Mouse (Mus musculus): ENCODE measurements around the gene Chd3. TPM values are rescaled to one million over a fixed set of nuclear protein-coding genes. Genes with fewer than 3 reads are reported as not detected.

Chd3 gene
- polyA plus RNA-seq, 1 experiment from 2014 or later: 87.4 TPM

DNA sequence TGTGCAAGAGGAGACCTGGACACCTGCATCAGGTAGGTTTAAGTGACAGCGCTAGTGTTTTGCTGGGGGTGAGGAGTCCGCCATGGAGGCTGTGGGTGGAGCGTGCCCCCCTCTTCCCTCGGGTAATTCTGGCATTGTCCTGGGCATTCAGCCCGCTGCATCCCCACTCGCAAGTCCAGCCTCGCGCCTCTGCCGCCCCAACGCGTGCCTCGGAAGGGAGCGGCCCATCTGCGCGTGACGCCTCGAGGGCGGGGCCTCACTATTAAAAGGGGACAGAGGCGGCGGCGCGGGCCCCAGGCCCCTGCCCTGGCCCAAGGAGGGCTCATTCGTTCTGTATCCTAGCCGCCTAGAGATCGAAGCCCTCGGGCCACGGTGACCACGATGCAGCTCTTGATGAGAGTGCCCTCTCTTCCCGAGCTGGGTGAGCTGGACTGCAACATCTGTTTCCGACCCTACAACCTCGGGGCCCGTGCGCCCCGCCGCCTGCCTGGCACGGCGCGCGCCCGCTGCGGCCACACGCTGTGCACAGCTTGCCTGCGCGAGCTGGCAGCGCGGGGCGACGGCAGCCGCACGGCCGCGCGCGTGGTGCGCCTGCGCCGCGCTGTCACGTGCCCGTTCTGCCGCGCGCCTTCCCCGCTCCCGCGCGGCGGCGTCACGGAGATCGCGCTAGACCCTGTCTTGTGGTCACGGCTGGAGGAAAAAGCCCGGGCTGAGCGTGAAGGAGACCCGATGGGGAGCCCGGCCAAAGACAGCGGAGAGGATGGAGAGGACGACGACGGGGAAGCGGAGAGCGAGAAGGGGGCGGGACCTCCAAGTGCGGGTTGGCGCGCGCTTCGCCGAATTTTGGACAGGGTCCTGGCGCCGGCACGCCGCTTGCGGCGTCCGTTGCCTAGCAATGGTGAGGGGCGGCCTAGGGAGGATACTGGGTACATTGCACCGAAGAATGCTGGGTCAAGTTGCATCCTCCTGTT is 28.8 kb downstream of the Chd3 start, which contains the start of gene Rnf227:
Gene Rnf227, plus strand, starts transcription at position 301 of the 971 bp plus-strand sequence.
- peak within 1 kb of the TSS; percentile 49 for H3K4me3 ChIP-seq (ENCODE audit: low read depth, low read length)
- no peaks in the 10 kb centered on the region for H3K27me3 ChIP-seq (ENCODE audit: control insufficient read depth, insufficient read depth, low read length)
- peaks cover 18% of the 10 kb centered on the region for H3K36me3 ChIP-seq (ENCODE audit: control insufficient read depth, insufficient read depth, low read length)
- peak within 1 kb of the TSS; percentile 77 for H3K27ac ChIP-seq (ENCODE audit: low read length)
- peak within 1 kb of the TSS; percentile 96 for H3K4me2 ChIP-seq (replicated peaks; ENCODE audit: low read depth, low read length)
- no peaks in the 10 kb centered on the region for H3K9me3 ChIP-seq (ENCODE audit: control insufficient read depth, low read depth, low read length)
- peak; percentile 85 for ATAC-seq (ENCODE audit: insufficient number of reproducible peaks, insufficient read depth, low FRiP score, low read depth)
- H3K4me1 ChIP-seq (ENCODE audit: control insufficient read depth, insufficient read depth, low read length): peaks cover 4% of the 10 kb centered on the region; the same call in 1 of the 2 replicates
- 2% methylated on average over 93 of the region's 99 CpGs for WGBS
- peak within 1 kb of the TSS; percentile 60 for H3K9ac ChIP-seq (replicated peaks; ENCODE audit: low read depth, low read length)

DNA sequence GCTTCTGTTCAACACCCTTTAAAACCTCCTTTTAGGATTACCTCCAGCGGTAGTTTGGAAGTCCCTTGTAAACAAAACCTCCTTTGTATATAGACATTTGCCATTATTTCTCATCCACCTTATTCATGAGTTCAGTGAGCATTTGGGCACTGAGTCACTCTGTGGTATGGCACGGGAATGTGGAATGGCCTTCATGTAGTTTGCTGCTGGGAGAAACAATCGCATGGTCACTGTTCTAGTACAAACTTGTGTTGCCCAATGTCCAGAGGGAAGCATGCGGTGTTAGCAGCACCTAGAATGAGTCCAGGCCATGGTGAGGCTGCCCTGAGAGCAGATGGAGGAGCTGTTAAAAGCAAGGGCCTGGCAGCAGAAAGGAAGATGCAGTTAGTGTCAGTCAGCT is 34.4 kb downstream of the Chd3 start:
- 0 out of 2 replicates have a peak overlapping the region, but pooled peaks have one; percentile 15 for H3K27ac ChIP-seq (ENCODE audit: low read length)
- H3K4me2 ChIP-seq (replicated peaks; ENCODE audit: low read depth, low read length): no peak overlapping the region
- ATAC-seq (ENCODE audit: insufficient number of reproducible peaks, insufficient read depth, low FRiP score, low read depth): no peak
- no peaks in the 10 kb centered on the region for H3K27me3 ChIP-seq (ENCODE audit: control insufficient read depth, insufficient read depth, low read length)
- H3K36me3 ChIP-seq (ENCODE audit: control insufficient read depth, insufficient read depth, low read length): no peaks in the 10 kb centered on the region
- H3K9me3 ChIP-seq (ENCODE audit: control insufficient read depth, low read depth, low read length): no peaks in the 10 kb centered on the region
- H3K4me1 ChIP-seq (ENCODE audit: control insufficient read depth, insufficient read depth, low read length): peaks cover 20% of the 10 kb centered on the region
- H3K9ac ChIP-seq (replicated peaks; ENCODE audit: low read depth, low read length): no peak overlapping the region
- no peak overlapping the region for H3K4me3 ChIP-seq (ENCODE audit: low read depth, low read length)
- WGBS: 47% methylated on average over 4 of the region's 4 CpGs

DNA sequence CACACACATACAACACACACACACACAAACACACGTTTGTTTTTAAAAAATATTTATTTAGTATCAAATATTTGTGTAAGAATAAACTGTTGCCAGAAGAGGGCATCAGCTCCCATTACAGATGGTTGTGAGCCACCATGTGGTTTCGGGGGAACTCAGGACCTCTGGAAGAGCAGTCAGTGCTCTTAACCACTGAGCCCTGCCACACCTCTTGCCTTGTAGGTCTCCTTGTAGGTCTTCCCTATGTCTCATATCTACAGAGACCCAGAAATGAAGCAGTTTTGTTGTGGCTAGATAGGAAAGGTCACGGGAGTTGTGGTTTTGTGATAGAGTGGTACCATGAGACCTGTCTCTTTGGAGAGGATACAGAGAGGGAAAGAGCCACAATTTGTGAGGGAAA is 35.3 kb downstream of the Chd3 start:
- no peak for ATAC-seq (ENCODE audit: insufficient number of reproducible peaks, insufficient read depth, low FRiP score, low read depth)
- H3K4me1 ChIP-seq (ENCODE audit: control insufficient read depth, insufficient read depth, low read length): peaks cover 20% of the 10 kb centered on the region
- no peak overlapping the region for H3K4me2 ChIP-seq (replicated peaks; ENCODE audit: low read depth, low read length)
- H3K4me3 ChIP-seq (ENCODE audit: low read depth, low read length): no peak overlapping the region
- H3K36me3 ChIP-seq (ENCODE audit: control insufficient read depth, insufficient read depth, low read length): no peaks in the 10 kb centered on the region
- H3K9ac ChIP-seq (replicated peaks; ENCODE audit: low read depth, low read length): no peak overlapping the region
- 61% methylated on average over 3 of the region's 3 CpGs for WGBS
- no peaks in the 10 kb centered on the region for H3K27me3 ChIP-seq (ENCODE audit: control insufficient read depth, insufficient read depth, low read length)
- no peaks in the 10 kb centered on the region for H3K9me3 ChIP-seq (ENCODE audit: control insufficient read depth, low read depth, low read length)
- no peak overlapping the region for H3K27ac ChIP-seq (ENCODE audit: low read length)

DNA sequence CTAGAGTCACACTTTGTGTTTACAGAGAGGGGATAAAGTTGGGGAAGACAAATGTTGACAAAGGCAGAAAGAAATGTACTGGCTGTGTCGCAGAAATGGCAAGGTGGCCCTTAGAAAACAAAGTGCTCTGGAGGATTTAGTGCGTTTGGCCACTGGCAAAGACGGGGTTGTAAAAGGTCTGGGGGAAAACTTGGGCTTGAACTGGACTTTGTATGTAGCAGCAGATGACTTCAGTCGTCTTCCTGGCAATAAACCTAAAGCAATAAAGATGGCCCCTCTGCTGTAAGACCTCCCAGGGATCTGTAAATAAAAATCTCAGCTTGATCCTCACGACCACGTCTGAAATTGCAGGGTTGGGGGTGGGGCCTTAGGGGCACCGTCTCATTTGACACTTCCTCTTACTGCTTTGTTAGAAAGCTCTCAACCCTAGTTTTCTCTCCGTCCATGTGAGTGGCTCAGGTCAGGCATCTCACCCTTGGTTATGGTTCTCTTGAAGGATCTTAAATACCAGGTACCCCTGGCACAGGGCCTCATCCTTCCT is 36.4 kb downstream of the Chd3 start:
- no peaks in the 10 kb centered on the region for H3K36me3 ChIP-seq (ENCODE audit: control insufficient read depth, insufficient read depth, low read length)
- 27% methylated on average over 8 of the region's 8 CpGs for WGBS
- H3K4me1 ChIP-seq (ENCODE audit: control insufficient read depth, insufficient read depth, low read length): peaks cover 20% of the 10 kb centered on the region
- H3K9ac ChIP-seq (replicated peaks; ENCODE audit: low read depth, low read length): no peak overlapping the region
- H3K27ac ChIP-seq (ENCODE audit: low read length): peak overlapping the region; percentile 1; the same call in 1 of the 2 replicates
- no peaks in the 10 kb centered on the region for H3K9me3 ChIP-seq (ENCODE audit: control insufficient read depth, low read depth, low read length)
- H3K4me2 ChIP-seq (replicated peaks; ENCODE audit: low read depth, low read length): peak overlapping the region; percentile 41
- H3K27me3 ChIP-seq (ENCODE audit: control insufficient read depth, insufficient read depth, low read length): no peaks in the 10 kb centered on the region
- no peak overlapping the region for H3K4me3 ChIP-seq (ENCODE audit: low read depth, low read length)
- ATAC-seq (ENCODE audit: insufficient number of reproducible peaks, insufficient read depth, low FRiP score, low read depth): no peak

DNA sequence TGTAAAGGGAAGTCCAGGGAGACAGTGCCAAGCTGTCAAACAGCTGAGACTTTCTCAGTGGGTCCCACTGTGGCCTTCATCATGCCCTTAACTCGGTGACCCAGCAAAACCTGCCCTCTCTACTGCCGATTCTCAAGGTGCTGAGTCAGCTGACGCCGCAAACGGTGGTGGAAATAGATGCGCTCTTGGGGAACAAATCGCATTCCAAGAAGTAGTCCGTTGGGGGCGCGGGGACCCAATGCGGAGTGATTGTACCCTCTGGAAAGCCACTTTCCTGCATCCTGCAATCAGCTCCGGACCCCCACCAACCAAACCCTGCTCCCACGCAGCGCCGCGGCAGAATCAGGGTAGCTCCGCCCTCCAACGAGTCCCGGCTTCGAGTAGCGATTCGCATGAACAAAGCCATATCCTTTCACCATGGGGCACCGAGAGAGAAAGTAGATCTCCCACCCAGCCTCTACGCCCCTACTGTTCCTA is 37.2 kb downstream of the Chd3 start:
- no peaks in the 10 kb centered on the region for H3K27me3 ChIP-seq (ENCODE audit: control insufficient read depth, insufficient read depth, low read length)
- peak overlapping the region; percentile 36 for H3K4me3 ChIP-seq (ENCODE audit: low read depth, low read length)
- 2% methylated on average over 24 of the region's 24 CpGs for WGBS
- H3K9ac ChIP-seq (replicated peaks; ENCODE audit: low read depth, low read length): peak overlapping the region; percentile 39
- peaks cover 20% of the 10 kb centered on the region for H3K4me1 ChIP-seq (ENCODE audit: control insufficient read depth, insufficient read depth, low read length)
- H3K4me2 ChIP-seq (replicated peaks; ENCODE audit: low read depth, low read length): peak overlapping the region; percentile 41
- H3K9me3 ChIP-seq (ENCODE audit: control insufficient read depth, low read depth, low read length): no peaks in the 10 kb centered on the region
- peak; percentile 56; the same call in 1 of the 2 replicates for ATAC-seq (ENCODE audit: insufficient number of reproducible peaks, insufficient read depth, low FRiP score, low read depth)
- H3K36me3 ChIP-seq (ENCODE audit: control insufficient read depth, insufficient read depth, low read length): no peaks in the 10 kb centered on the region
- H3K27ac ChIP-seq (ENCODE audit: low read length): peak overlapping the region; percentile 1; the same call in 1 of the 2 replicates

DNA sequence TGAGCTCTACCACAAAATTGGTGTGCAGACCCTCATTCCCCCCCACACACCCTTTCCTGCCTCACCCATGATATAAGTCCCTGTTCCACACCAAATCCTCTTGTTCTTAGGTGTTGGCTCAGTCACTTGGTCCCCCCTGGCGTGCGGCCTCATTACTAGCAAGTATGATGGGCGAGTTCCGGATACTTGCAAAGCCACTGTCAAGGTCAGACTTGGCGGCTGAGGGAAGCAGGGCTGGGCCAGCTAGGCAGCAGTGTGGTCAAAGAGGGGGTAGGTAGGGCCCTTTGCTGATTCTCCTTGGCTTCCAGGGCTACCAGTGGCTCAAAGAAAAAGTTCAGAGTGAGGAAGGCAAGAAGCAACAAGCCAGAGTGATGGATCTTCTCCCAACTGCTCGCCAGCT is 38.1 kb downstream of the Chd3 start:
- no peak overlapping the region for H3K4me2 ChIP-seq (replicated peaks; ENCODE audit: low read depth, low read length)
- no peak for ATAC-seq (ENCODE audit: insufficient number of reproducible peaks, insufficient read depth, low FRiP score, low read depth)
- no peaks in the 10 kb centered on the region for H3K9me3 ChIP-seq (ENCODE audit: control insufficient read depth, low read depth, low read length)
- no peak overlapping the region for H3K4me3 ChIP-seq (ENCODE audit: low read depth, low read length)
- H3K36me3 ChIP-seq (ENCODE audit: control insufficient read depth, insufficient read depth, low read length): no peaks in the 10 kb centered on the region
- 78% methylated on average over 6 of the region's 6 CpGs for WGBS
- H3K27ac ChIP-seq (ENCODE audit: low read length): no peak overlapping the region
- no peak overlapping the region for H3K9ac ChIP-seq (replicated peaks; ENCODE audit: low read depth, low read length)
- peaks cover 3% of the 10 kb centered on the region; the same call in 1 of the 2 replicates for H3K27me3 ChIP-seq (ENCODE audit: control insufficient read depth, insufficient read depth, low read length)
- peaks cover 23% of the 10 kb centered on the region for H3K4me1 ChIP-seq (ENCODE audit: control insufficient read depth, insufficient read depth, low read length)

DNA sequence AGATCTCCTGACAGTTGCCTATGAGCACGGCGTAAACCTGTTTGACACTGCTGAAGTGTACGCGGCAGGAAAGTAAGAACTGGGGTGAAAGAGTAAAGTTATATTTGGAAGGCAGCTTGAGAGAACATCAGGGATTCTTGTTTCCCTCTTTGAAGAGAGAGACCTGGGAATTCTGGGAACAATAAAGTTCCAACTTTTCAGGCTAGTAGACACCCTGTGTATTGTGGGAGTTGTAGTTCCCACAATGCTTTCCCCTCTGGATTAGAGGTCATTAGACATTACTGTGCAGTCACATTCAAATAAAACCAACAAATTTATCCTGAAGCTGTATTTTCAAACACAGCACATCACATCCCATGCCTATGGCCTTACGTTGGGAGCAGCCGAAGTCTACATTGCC is 40.7 kb downstream of the Chd3 start:
- peaks cover 3% of the 10 kb centered on the region; the same call in 1 of the 2 replicates for H3K27me3 ChIP-seq (ENCODE audit: control insufficient read depth, insufficient read depth, low read length)
- ATAC-seq (ENCODE audit: insufficient number of reproducible peaks, insufficient read depth, low FRiP score, low read depth): no peak
- peaks cover 24% of the 10 kb centered on the region for H3K4me1 ChIP-seq (ENCODE audit: control insufficient read depth, insufficient read depth, low read length)
- no peak overlapping the region for H3K4me2 ChIP-seq (replicated peaks; ENCODE audit: low read depth, low read length)
- H3K9me3 ChIP-seq (ENCODE audit: control insufficient read depth, low read depth, low read length): no peaks in the 10 kb centered on the region
- no peak overlapping the region for H3K9ac ChIP-seq (replicated peaks; ENCODE audit: low read depth, low read length)
- H3K4me3 ChIP-seq (ENCODE audit: low read depth, low read length): no peak overlapping the region
- H3K36me3 ChIP-seq (ENCODE audit: control insufficient read depth, insufficient read depth, low read length): no peaks in the 10 kb centered on the region
- no peak overlapping the region for H3K27ac ChIP-seq (ENCODE audit: low read length)
- WGBS: 89% methylated on average over 6 of the region's 6 CpGs

DNA sequence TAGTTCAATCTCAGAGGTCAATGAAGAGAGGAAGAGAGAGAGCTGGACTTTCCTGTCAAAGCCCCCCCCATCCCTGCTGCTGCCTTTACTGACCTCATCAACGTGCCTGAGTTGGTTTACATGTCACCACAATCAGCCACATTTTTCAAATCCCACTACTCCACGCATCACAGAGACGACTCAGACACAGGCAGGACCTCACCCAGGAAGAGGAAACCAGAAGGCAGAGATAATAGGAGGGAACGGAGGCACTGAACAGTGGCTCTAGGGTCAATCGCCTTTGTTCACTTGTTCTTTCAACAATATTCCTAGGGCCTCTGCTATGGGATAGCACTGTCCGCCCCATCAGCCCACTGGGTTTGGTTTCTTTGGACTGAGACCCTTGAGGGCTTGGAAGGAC is 41.6 kb downstream of the Chd3 start:
- Histone ChIP-seq H3K4me3 (ENCODE audit: low read depth, low read length) (no peak overlapping the region), H3K9me3 (ENCODE audit: control insufficient read depth, low read depth, low read length) (no peaks in the 10 kb centered on the region), H3K27me3 (ENCODE audit: control insufficient read depth, insufficient read depth, low read length) (peaks cover 3% of the 10 kb centered on the region; the same call in 1 of the 2 replicates), H3K36me3 (ENCODE audit: control insufficient read depth, insufficient read depth, low read length) (no peaks in the 10 kb centered on the region), H3K9ac (replicated peaks; ENCODE audit: low read depth, low read length) (no peak overlapping the region), H3K4me2 (replicated peaks; ENCODE audit: low read depth, low read length) (no peak overlapping the region), H3K4me1 (ENCODE audit: control insufficient read depth, insufficient read depth, low read length) (peaks cover 26% of the 10 kb centered on the region), H3K27ac (ENCODE audit: low read length) (no peak overlapping the region)
- ATAC-seq (ENCODE audit: insufficient number of reproducible peaks, insufficient read depth, low FRiP score, low read depth): no peak
- WGBS: 47% methylated on average over 6 of the region's 6 CpGs
